Mouse (Mus musculus) layer of hippocampus, adult 9-11 months (tissue): Measurements from ENCODE around the gene 5730507C01Rik.
"Not testable (repeated sequence)": the region's sequence is repeated elsewhere in the genome, so short reads cannot be mapped to it uniquely, and the experiment has no call there.

Source experiments
- DNase-seq: peaks from one replicate; pipeline ENCODE4 v3.0.0; 2022

Gene 5730507C01Rik

DNA sequence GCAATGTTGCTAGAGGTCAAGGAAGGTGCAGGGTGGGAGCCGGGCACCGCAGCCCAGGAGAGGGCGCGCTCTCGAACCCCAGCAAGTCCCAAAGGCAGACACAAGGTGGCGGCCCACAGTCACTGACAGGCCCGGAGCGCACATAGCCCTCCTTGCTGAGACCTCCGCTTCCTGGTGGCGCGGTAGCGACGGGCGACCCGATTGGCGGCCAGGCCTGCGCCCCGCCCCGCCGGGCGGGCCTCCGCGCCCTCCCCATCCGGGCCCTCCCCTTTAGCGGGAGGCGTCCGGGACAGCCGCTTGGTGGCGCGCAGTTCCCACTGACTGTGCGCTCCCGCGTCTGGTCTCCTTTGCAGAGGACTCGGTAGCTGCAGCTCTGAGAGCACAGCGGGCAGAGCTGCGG is at the start of gene 5730507C01Rik:
5730507C01Rik (plus strand) TSS at position 340 of the 400 bp plus-strand sequence.
- peak; percentile 2 for DNase-seq

DNA sequence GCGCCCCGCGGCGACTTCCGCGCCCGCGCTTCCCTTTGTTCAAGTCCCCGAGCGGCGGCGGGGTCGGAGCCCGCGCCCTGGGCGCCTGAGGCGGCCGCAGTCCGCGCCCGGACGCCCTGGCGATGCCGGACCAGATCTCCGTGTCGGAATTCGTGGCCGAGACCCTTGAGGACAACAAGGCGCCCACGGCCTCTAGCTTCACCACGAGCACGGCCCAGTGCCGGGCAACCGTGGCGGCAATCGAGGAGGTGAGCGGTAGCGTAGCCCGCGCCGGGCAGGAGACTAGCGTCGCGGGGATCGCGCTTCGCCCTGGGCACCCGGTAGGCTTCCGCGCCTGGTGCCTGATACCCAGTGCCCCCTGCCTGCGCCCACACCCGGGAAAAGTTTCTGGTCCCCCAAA is 306 bp downstream of the 5730507C01Rik start:
- DNase-seq: not testable (repeated sequence)

DNA sequence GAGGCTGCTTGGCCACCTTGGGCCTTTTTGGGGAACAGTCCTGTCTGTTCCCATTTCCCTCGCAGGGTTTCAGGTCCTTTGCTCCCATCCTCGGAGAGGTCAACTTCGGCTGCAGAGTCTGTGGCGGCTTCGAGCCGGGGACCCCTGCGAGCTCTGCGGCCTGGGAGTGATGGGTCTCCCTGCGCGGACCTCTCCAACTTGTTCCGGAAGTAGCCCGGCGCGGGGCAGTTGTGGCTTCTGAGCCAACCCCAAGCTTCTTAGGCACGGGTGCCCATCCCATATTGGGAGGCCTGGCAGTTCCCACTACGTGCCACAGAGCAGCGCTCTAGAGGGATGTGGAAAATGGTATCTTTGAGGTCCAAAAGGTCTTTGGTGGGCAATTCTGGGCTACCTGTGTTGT is 767 bp downstream of the 5730507C01Rik start:
- not testable (repeated sequence) for DNase-seq
